Mouse (Mus musculus): ENCODE measurements around the gene Cckbr.

Cckbr gene

GRCm38 (mm10) chr7:105497881-105498280, 72.3 kb downstream of the Cckbr start:
- no peak for DNase-seq (ENCODE audit: low spot score)

GRCm38 (mm10) chr7:105498854-105499492, 73.4 kb downstream of the Cckbr start:
- no peak for DNase-seq (ENCODE audit: low spot score)

GRCm38 (mm10) chr7:105499676-105500075, 74.1 kb downstream of the Cckbr start:
- no peak for DNase-seq (ENCODE audit: low spot score)

DNA sequence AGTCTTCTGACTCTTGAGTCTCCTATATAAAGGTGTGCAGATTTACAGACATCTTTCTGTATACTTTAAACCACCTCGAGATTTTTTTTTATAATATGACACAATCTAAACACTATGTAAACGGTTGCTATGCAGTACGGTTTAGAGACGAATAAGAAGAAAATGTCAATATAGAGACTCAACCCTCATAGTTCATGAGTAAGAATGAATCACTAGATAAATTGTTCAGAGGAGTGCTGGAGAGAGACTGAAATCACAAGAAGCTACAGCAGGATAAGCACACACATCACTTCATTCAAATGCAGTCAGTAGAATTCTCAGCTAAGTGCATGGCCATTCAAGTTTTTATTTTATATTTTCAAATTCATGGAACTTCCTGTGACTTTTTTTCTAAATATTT, 76.5 kb downstream of the Cckbr start:
- no peak for DNase-seq (ENCODE audit: low spot score)

DNA sequence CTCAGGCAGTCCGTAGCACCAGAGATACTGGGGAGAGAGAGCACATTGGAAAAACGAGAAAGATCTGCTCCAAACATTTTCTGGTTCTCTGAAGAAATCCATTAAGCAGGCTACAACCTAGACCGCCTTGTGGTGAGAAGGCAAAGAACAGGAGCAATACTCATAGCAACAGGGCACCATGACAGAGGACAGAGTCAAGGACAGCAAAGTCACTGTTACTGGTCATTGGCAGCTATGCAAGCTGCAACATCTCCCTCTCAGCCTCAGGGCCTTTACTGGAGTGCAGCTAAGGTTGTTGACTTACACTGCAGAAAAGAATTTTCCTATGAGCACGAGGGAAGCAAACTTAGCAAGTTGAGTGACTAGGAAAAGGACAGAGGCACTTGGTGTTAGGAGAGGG, 81.7 kb downstream of the Cckbr start:
- no peak for DNase-seq (ENCODE audit: low spot score)

- DNase-seq (ENCODE audit: low spot score), result no peak
Measured at GRCm38 (mm10) chr7:105510143-105510542, 84.6 kb downstream of the Cckbr start.

GRCm38 (mm10) chr7:105513845-105514291, 88.3 kb downstream of the Cckbr start:
- no peak for DNase-seq (ENCODE audit: low spot score)

GRCm38 (mm10) chr7:105514561-105514960, 89.0 kb downstream of the Cckbr start:
- DNase-seq (ENCODE audit: low spot score), result no peak

- DNase-seq (ENCODE audit: low spot score), result peak; percentile 40
Measured at GRCm38 (mm10) chr7:105515178-105515577, 89.6 kb downstream of the Cckbr start.

DNA sequence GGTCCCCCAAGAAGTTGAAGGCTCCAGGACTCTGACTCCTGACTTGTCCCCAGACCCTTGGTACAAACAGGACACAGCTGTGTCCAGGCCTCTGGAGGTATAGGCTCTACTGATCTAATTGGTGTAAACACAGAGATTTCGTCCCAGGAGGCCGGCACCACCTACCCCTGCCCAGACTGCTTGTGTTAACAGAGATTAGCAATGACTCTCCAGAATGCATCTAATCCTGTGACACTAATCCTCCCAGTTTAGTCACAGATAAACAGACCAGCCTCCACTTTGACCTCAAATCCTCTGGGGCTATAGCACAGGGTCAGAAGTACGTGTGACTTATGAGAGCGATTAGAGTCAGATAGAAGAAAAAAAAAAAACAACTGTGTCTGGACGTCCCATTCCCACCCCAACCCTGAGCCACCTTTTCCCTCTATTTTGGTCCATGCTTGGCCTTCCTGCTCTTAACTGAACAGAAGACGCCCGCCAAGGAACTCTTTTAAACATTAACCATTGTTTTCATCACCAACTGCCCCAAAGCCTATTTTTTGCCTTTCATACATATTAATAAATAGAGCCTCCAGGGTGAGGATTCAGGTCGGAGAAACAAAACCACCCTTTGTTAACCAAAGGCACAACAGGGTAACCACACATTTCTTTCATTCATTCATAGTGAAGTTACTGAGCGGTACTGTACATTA, 91.3 kb downstream of the Cckbr start:
- peak; percentile 33 for DNase-seq (ENCODE audit: low spot score)

- DNase-seq (ENCODE audit: low spot score), result no peak
Measured at GRCm38 (mm10) chr7:105519336-105519735, 93.8 kb downstream of the Cckbr start.

GRCm38 (mm10) chr7:105519771-105520170, 94.2 kb downstream of the Cckbr start:
- DNase-seq (ENCODE audit: low spot score), result no peak

DNA sequence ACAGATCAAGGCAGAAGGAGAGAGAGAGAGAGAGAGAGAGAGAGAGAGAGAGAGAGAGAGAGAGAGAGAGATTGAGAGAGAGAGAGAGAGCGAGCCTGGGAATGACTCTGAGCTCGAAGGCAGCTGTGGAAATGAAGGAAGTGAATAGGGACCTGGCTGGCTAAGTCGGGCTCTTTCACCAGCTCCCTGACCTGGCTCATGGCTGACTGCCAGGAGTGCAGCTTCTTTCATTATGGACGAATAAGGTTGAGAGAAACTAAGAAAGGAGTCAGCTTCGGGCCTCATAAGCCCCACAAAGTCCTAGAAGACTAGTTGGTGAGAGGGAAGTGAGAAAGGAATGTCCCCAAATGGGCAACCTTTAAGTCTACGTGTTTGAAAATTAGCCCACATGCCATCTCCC, 94.7 kb downstream of the Cckbr start:
- no peak for DNase-seq (ENCODE audit: low spot score)

All from yolk sac, embryonic 10.5 days (tissue).